Mouse (Mus musculus) gastrocnemius, postnatal 25 days (tissue): Measurements from ENCODE around the gene Ubr1. TPM values are rescaled to one million over a fixed set of nuclear protein-coding genes. Genes with fewer than 3 reads are reported as not detected.
"Not testable (repeated sequence)": the region's sequence is repeated elsewhere in the genome, so short reads cannot be mapped to it uniquely, and the experiment has no call there.

Experiments
- DNase-seq: peaks from one replicate; pipeline ENCODE4 v3.0.0; 2022
- total RNA-seq, 2 experiments: library from RNA; stranded (reverse); gene quantifications; 1 replicate in 1 of 2; 2 replicates in 1 of 2; pipeline ENCODE4 v1.2.3; 2021

The Ubr1 gene
- total RNA-seq, 2 experiments from 2014 or later, result 20.4 to 21.3 TPM

DNA sequence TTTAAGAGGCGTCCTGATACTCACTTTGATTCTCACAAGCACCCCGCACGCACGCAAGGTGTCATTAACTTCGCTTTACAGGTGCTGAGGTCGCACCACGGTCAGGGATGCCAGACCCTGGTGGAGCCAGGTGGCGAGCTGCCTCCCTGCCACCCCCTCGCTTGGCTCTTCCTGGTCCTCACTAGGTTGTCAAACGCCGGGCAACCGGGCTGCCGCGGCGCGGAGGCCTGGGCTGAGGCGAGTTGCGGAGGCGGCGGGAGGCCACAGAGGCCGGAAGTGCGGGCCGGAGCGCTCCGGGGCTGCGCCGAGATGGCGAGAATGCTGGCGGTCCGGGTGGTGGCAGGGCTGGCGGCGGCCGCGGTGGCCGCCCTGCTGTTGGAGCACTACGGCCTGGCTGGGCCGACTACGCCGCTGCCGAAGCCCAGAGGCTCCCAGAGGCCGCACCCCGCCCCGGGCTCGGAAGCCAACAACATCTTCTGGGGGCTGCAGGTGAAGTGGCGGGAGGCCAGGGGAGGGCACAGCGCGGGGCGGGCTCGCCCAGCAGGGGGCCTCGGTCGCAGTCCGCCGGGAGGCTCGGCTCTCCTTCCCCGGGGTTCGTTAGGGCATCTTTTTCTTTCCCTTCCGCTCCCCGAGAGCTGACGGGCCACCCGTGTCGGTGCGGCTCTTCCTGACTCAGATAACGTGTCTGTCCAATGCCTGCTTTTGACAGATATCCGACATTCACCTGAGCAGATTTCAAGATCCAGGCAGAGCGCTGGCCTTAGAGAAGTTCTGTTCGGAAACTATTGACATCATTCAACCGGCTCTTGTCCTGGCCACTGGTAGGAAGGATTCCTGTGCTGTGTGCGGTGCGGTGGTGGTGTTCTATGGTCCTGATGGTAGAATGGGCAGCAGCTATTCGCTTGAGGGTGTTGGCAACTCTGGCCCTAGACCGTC is 6.7 kb upstream of the Ubr1 start, which contains the start of gene Tmem62:
TSS of gene Tmem62 (plus strand) at position 28 of the 936 bp plus-strand sequence.
- peak; percentile 65 for DNase-seq

DNA sequence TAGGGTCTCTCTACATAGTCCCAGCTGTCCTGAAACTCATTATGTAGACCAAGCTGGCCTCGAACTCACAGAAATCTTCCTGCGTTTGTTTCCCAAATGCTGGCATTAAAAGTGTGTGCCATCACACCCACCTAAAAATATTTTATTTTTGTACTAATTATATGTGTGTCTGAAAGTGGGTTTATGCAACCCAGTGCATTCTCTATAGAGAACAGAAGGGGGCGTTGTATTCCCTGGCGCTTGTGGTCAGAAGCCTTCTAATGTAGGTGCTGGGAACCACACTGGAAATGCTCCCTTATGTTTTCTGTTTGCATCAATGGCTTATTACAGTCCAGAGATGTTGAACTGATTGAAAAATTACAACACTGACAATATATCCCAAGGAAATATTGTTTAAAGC is 5.8 kb upstream of the Ubr1 start:
- no peak for DNase-seq

DNA sequence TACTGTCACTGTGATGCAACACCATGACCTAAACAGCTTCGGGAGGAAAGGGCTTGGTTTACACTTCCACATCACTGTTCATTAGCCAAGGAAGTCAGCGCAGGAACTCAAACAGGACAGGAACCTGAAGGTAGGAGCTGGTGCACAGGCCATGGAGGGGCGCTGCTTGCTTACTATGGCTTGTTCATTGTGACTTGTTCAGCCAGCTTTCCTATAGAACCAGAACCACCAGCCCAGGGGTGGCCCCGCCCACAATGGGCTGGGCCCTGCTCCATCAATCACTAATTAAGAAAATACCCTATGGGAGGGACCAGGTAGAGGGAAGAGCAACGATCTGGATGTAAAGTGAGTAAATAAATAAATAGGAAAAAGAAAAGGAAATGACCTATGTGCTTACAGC is 2.4 kb upstream of the Ubr1 start:
- DNase-seq, result peak; percentile 7

DNA sequence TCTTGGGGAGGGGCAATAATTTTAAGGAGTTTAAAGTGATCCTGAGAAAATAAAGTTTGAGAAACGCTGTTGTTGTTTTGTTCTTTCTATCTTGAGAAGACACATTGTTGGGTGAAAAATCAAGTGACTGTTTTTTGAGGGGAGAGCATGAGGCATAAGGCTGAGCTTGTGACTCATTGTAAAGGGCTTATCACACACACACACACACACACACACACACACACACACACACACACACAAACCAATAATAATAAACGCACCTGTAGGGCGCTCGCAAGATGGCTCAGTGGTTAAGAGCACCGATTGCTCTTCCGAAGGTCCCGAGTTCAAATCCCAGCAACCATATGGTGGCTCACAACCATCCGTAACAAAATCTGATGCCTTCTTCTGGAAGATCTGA is 1.7 kb upstream of the Ubr1 start:
- DNase-seq, result not testable (repeated sequence)

DNA sequence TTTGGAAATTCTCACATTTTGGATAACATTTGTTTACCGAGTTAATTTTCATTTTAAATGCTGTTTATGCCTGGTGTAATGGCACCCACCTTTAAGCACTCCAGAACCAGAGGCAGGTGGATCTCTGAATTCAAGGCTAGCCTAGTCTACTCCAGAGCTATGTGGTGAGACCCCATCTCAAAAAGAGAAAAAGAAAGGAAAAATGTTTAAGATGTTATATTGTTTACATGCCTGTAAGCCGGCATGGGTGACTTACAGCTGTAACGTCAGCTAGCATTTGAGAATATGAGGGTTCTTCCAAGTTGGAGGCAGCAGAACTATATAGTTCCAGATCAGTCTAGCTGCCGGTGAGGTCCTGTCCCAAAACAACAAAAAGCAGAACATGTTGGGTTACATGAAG is 1.3 kb upstream of the Ubr1 start:
- DNase-seq, result no peak

DNA sequence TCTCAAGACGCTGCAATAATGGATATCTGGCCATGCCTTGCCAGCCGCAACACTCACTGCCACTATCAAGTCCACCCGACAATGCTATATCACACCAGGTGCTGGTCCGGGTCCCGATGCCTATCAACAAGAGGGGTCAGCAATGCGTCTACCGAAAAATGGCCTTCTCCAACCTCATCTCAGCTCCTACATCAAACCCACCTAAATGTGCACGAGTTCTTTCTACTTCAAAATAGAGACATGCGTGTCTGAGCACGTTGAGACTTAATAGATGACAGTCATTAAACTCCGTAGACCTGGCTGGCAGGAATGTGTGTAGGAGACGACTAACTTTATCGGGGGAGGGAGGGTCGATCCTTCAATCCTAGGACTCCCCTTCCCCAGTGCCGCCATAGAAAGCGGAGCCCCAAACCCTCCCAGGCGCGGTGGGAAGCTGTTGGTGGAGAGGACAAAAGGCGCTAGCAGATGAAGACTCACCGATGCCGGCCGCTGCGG is 423 bp downstream of the Ubr1 start:
- no peak for DNase-seq

DNA sequence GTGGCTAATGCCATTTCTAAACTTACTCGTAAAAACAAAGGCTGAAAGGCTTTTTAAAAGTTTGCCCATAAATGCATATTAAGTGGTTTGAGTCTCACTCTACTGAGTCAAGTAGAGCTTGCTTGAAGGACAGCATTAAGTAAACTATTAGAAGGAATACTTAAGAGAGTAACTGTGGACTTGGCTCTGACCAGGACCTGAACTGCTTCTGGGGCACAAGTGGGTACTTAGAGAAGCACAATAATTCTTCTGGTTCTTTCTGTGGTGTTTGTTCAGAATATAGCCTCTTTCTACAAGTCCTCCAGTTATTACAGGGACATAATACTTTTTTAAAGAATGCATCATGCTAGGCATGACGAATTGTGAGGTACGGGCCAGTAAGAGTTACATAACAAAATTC is 5.0 kb downstream of the Ubr1 start:
- DNase-seq, result no peak

DNA sequence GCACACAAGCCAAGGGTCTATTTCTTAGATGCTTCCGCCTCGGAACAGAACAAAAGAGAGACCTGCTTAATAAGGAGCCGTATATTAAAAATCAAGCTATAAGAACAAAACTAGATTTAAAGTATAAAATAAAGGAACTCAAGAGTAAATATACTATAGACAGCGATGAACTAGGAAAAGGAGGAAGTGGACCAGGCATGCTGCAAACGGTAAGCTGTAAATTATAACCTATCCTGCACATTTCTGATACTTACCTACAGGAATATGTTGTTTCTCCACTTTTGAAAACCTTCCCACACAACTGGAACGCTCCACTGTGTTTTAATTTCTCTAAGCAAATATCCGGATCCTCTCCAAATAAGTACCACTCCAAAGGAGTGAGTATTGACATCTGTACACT is 7.4 kb downstream of the Ubr1 start:
- no peak for DNase-seq

DNA sequence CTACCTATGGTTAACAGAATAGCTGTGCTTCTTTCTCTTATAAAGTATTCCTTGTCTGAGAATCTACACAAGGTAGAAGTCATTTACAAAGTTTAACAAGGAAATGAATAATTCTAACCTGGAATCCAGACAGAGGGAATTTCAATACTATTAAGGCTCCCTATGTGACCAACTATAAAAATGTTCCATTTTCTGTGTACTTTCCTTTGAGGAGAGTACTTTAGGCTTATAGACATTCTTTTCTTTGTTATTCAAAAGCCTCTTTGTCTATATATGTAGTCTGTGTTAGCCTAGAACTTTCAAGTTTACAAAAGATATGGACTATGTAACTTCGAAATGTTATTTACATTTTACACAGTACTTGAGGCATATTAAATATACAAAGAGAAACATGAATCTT is 10.3 kb downstream of the Ubr1 start:
- DNase-seq, result no peak

DNA sequence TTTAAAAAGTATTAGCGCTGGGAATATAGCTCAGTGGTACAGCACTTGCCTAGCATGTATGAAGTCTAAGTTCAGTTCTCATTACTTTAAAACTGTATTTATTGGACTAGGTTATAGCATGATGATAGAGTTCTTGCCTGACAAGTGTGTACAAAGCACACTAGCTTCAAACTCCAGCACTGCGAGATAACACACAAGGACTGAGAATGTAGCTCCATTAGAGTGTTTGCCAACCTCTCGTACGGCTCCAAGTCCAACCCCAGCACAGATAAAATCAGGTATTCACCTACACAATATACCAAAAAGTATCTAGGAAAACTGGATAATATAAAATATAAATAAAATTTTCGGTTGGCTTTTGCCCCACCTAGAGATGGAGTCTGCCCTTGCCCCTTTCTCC is 10.7 kb downstream of the Ubr1 start:
- DNase-seq, result no peak

DNA sequence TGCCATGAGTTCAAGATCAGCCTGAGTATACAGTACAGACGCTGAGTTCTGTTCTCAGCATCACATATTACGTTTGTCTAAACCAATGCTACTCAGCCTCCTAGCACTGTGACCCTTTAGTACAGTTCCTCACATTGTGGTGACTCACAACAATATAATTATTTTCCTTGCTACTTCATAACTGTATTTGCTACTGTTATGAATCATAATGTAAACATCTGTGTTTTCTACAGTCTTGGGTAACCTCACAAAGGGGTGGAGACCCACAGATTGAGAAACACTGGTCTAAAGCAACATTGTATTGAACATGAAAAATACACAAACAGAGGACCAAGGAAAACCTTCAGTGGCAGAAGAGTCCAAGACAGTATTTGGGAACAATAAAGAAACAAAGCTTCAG is 11.2 kb downstream of the Ubr1 start:
- DNase-seq, result no peak

DNA sequence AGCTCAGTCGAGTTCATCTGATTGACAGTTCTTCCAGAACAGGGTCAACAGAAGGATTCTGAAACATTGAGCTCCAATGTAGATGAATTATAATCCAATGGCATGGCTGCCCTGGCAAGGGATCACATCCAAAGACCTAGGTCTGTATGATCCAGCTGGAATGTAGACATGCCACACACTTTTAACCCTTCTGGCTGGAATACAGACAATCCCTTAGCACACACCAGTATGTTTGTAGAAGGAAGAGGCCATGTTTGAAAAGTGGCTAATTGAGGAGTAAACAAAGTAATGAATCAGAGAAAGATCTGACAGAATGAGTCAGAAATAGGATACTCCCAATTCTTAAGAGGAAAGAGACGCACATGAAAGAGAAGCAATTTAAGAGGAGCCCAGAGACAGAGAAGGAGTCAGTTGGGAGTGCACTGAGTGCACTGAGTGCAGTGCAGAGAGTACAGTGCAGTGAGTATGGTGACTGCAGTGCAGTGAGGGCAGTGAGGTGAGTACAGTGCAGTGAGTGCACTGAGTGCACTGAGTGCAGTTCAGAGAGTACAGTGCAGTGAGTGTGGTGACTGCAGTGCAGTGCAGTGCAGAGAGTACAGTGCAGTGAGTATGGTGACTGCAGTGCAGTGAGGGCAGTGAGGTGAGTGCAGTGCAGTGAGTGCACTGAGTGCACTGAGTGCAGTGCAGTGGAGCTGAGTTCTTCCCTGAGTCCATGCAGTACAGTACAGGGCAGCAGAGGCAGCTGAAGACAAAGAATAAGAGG is 18.2 kb downstream of the Ubr1 start:
- no peak for DNase-seq

DNA sequence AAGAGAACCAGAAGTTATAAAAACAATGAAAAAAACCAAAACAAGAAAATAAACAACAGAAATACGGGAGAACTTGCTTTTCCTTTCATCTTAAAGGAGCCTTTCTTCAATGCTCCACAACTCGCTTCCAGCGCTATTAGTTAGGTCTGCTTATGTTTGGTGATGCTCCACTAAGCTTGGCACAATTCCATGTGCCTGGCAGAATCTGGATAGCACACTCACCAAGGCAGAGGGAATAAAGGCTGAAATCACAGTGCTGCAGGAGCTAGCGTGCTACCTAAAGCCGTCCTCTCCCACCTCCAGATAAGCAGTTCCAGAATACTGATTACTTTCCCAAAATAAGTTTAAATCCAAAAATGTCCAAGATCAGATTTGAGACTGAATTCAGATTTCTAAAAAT is 19.3 kb downstream of the Ubr1 start:
- DNase-seq, result no peak

DNA sequence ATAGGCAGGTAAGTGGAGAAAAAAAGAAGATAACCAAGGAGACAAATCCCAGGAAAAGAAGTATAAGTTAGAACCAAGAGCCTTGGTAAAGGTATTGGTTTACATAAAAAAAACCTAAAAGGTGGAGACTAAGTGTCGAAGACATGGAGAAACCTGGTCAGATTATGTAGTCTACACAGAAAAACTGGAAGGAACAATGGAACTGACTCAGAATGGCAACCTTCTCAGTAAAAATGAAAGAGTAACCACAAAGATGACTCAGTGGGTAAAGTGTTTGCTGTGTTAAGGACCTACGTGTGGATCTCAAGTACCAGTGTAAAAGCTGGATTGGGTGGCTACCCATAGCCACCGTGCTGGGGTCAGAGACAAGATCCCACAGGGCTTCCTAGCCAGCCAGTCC is 37.5 kb downstream of the Ubr1 start:
- DNase-seq, result no peak

DNA sequence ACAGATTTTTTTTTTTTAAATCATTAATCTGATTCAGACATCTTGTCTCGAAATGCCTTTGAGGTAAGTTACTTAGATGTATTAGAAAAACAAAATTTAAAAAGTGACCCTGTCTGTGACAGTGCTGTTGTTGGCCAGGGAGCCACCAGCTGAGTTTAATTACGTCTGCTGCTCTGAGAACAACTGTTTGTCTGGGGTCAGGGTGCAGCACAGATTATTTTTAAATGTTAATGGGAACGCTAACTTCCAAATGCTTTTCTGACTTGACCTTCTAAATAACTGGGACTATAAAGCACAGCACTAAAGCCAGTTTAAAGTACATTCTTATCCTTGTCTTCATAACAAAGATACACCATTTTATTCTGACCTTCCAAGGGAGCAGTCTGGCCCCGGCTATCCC is 61.0 kb downstream of the Ubr1 start:
- no peak for DNase-seq

DNA sequence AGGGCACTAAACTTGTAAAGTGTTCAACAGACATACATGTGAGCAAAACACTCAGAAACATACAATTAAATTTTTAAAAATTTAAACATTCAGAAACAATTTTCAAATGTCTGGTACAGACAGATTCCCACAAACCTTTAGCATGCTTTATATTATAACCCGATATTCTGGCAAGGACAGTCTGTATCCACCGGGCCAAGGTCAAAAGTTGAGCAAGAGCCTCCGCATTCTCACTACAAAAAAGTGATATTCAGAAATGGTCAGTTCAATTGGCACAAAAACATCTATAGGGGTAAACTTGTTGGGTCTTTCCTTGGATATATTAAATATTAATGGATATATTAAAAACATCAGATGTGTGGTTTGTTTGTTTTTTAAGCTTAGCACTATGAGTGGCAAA is 74.2 kb downstream of the Ubr1 start:
- DNase-seq, result no peak

DNA sequence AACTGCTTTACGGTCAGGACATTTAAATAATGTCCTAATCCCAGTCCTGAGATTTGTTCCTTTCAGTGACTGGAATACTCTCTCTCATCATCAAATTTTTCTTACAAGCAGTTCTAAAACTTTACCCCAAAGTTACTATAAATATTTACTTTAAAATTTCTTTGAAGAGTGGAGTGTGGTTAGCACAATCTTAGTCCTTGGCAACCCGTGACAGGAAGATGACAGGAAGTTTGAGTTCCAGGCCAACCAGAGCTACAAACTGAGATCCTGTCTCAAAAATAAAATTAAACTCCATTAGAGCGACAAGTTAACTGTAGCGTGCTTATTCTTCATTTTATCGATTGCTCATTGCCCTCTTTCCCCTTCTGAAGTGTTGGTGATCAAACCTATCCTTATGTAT is 82.9 kb downstream of the Ubr1 start:
- no peak for DNase-seq

DNA sequence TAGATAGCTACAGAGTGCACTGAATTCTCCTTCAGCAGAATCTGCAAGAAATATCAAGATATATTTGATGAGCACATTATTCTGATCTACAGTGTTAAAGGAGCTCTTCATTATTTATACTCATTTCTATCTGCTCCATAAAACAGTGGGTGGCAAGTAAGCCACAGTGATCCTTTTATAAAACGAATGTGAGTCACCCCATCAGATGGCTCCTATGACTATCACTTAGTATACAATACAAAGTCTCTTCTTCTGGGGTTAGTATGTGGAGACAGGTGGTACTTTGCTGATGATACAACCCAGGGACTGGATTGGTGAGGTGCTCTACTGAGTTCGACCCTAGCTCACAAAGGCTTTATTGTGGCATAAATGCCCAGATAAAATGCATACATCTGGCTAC is 97.3 kb downstream of the Ubr1 start:
- no peak for DNase-seq

DNA sequence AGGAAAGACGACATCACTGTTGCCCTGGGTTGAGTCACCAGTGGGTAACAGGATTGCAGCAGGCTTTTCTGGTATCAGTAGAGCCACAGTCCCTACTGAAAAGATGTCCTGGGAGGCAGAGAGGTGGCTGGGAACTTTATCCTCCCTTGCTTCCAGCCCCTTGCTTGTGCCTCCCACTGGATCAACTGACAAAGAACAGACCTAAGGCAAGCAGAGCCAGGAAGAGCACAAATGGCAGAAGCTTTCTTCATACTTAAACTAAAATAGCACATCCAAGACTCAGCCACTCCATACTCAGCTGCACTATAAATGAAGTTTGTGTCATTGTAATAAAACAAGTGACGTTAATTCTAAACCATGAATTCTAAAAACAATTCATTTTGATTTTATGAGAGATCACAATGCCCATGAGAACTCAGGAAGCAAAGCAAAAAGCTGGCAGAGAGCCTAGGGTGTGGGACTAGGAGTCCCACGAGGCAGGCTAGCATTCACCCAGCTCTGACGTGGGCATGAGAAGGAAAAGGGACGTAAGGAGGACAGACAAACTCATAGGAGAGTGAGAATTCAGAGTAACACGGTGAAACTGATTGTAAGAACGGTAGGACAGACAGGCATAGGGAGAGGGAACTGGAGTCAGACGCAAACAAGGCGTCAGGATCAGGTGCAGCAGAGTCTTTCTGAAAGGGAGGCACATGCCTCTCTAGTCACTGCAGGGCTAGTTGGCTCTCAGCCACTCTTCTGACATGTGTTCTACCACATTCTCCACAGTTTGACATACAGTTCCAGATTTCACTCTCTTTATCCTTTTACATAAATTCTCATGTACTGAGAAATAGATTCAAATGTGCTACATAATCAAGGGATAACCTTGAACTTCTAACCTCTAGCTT is 98.8 kb downstream of the Ubr1 start:
- no peak for DNase-seq

DNA sequence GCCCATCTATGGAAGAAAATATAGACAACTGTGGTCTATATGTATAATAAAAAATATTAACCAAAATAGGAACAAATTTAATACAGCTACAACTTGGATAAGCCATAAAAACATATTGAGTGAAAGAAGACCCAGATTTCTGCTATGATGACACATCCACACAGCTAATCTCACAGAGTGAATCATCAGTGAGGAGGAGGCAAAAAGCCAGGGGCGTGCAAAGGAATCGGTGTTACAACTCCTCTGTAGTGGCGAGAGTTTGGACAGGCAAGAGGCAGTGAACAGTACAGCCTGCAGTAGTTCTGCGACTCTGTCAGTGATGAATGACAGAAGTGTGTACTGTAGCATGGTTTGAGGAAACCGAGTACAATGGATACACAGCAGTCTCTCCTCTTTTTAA is 103.2 kb downstream of the Ubr1 start:
- no peak for DNase-seq

DNA sequence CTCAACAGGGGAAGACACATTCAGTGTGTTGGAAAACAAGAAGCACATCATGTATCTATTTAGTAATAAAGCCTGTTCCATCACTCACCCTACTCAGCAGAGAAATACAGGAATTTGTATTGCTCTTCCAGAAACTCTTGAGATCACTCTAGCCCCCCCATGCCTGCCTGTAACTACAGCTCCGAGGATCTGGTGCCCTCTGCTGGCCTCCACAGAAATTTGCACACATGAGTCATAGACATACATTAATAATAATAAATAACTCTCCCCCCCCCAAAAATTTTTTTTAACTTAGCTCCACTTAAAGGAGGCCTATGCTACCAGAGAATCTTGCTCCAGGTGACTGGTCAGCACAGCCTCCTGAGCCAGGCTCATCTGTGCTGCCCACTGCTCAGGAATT is 104.0 kb downstream of the Ubr1 start:
- DNase-seq, result no peak

DNA sequence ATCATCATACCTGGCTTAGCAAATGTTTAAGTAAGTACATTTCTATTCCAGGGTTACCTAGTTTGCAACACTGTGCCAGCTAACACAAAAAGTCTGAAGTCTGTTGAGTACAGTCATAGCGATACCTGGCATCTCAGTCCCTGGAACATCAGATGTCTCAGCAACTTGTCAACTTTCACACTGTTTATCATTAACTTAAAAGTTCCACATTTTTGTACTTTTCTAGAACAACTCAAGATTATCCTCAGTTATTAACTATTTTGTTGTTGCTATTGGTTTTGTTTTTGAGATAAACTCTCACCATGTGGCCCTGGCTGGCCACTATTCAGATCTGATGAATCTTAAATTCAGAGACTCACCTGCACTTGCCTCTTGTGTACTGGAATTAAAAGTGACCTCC is 107.1 kb downstream of the Ubr1 start:
- no peak for DNase-seq
